Mouse (Mus musculus) forebrain, embryonic 12.5 days (tissue): ENCODE results near the gene Pltp. TPM values are rescaled to one million over a fixed set of nuclear protein-coding genes. Genes with fewer than 3 reads are reported as not detected.
A peak's percentile ranks its signal among the peaks of the same experiment; 100 is the strongest.
"Not testable (repeated sequence)": the region's sequence is repeated elsewhere in the genome, so short reads cannot be mapped to it uniquely, and the experiment has no call there.

ENCODE experiments used
- ATAC-seq: fragments of 200-750 bp; cut with Nextera tagmentation; 2 replicates; pipeline ENCODE4 v1.8.0; 2017; ENCODE audit warnings: moderate TSS enrichment; ENCODE audit not compliant: low FRiP score
- H3K27ac ChIP-seq: fragments of 300-500 bp; sonication (generic); 2 replicates; pipeline ENCODE4 v1.5.1; 2016; ENCODE audit warnings: mild to moderate bottlenecking
- H3K27me3 ChIP-seq: fragments of 300-500 bp; sonication (generic); 2 replicates; pipeline ENCODE4 v1.6.1; 2016; ENCODE audit warnings: mild to moderate bottlenecking
- H3K36me3 ChIP-seq: fragments of 300-500 bp; sonication (generic); replicated peaks from 2 replicates; pipeline ENCODE4 v1.6.1; 2016; ENCODE audit warnings: mild to moderate bottlenecking
- H3K4me1 ChIP-seq: fragments of 300-500 bp; sonication (generic); 2 replicates; pipeline ENCODE4 v1.6.1; 2016
- H3K4me2 ChIP-seq: fragments of 300-500 bp; sonication (generic); 2 replicates; pipeline ENCODE4 v1.6.1; 2016; ENCODE audit warnings: mild to moderate bottlenecking, moderate library complexity
- H3K4me3 ChIP-seq: fragments of 300-500 bp; sonication (generic); replicated peaks from 2 replicates; pipeline ENCODE4 v1.5.1; 2016; ENCODE audit warnings: mild to moderate bottlenecking
- H3K9ac ChIP-seq: fragments of 300-500 bp; sonication (generic); 2 replicates; pipeline ENCODE4 v1.6.1; 2016; ENCODE audit warnings: mild to moderate bottlenecking
- H3K9me3 ChIP-seq: fragments of 300-500 bp; sonication (generic); 2 replicates; pipeline ENCODE4 v1.6.1; 2016
- WGBS: fragments of 180-500 bp; shearing (Covaris S2); methylation state at CpG from one replicate; pipeline ENCODE4 v1.1.7; 2016; 5-methylcytosine and 5-hydroxymethylcytosine counted together
- polyA plus RNA-seq: library from polyadenylated mRNA; unstranded; fragments of >200 nt; fragmentation: Nextera tagmentation; extraction: Ambion mirVana; gene quantifications from 2 replicates; pipeline ENCODE4 v1.2.1, GENCODE M21; 2016

Pltp gene
- polyA plus RNA-seq, 1 experiment from 2014 or later = 40.4 TPM

DNA sequence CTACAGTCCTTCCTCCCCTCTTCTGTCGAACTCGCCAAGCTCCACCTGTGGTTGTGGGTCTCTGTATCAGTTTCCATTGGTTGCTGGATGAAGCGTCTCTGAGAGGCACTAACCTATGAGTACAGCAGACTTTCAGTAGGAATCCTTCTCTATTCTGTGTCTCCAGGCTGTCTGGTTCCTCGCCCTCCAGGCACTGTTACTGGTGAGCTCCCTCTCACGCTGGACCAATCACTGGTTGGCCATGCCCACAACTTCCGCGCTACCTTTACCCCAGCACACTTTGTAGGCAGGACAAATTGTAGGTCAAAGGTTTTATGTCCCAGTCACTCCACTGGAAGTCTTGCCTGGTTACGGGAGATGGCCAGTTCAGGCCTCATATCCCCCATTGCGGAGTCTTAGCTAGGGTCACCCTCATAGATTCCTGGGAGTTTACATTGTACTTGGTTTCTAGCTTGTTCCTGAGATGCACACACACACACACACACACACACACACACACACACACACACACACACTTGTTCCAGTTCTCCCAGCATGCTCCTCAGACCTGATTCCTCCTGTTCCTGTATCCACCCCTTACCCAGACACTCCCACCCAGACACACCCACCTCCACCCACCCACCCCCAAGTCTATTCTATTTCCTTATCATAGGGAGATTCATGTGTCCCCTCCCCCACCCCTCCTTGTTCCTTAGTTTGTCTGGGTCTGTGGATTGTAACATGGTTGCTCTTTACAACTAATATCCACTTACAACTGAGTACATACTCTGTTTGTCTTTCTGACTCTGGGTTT, 2.3 kb upstream of the Pltp start:
- H3K4me1 ChIP-seq = peaks cover 32% of the 10 kb centered on the region
- 59% methylated on average over 9 of the region's 9 CpGs for WGBS
- ATAC-seq = no peak

DNA sequence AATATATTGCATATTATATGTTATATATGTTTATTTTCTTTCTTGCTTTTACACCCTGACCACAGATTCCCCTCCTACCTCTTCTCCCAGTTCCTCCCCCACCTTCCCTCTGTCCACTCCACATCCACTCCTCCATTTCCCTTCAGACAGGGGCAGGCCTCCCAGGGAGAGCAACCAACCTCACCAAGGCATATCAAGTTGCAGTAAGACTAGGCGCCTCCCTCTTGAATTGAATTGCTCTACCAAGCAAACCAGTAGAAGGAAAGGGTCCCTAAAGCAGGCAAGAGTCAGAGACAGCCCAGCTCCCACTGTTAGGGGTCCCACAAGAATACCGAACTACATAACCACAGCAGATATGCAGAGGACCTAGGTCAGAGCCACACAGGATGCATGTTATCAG, 1.6 kb upstream of the Pltp start:
- WGBS = 60% methylated on average over 2 of the region's 2 CpGs
- Histone ChIP-seq H3K4me3 (no peak overlapping the region), H3K9ac (no peak overlapping the region), H3K4me2 (no peak overlapping the region), H3K4me1 (peaks cover 32% of the 10 kb centered on the region), H3K36me3 (no peaks in the 10 kb centered on the region), H3K9me3 (no peaks in the 10 kb centered on the region), H3K27me3 (peaks cover 68% of the 10 kb centered on the region), H3K27ac (no peak overlapping the region)
- no peak for ATAC-seq

More for the DNA sequence above, 2.3 kb upstream of the Pltp start:
- H3K4me3 ChIP-seq = no peak overlapping the region
- H3K4me2 ChIP-seq = no peak overlapping the region
- no peak overlapping the region for H3K9ac ChIP-seq
- H3K9me3 ChIP-seq = no peaks in the 10 kb centered on the region
- H3K27ac ChIP-seq = no peak overlapping the region
- H3K27me3 ChIP-seq = peaks cover 62% of the 10 kb centered on the region
- H3K36me3 ChIP-seq = no peaks in the 10 kb centered on the region

DNA sequence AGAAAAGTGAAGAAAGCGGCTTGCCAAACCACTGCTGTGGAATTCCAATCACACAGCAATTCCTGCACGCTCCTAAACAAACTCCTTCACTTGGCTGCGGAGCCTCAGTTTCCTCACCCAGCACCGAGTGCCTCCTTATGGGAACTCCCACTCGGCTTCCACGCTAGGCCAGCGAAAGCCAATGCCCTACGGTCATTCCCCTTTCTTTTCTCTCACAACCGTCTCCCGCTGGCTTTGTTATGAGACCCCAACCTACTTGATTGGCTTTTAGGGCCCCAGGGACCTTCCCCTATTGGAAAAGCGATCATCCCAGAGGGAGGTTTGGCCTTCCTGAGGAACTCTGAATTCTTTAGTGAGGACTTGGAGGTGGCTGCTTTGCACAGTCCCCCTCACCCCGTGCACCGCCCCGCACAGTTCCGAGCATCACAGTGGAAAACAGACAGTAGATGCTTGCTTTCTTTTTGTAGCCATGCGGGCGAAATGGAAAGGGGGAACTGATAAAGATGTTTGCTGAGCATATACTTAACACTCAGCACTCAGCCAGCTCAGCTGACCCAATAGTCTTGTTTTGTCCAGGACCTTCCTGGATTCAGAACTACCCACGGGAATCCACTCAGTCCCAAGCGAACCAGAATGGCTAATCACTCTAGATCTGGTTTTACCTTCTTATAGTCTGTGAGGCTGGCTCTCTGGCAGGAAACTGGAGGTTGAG, 487 bp upstream of the Pltp start:
- H3K4me1 ChIP-seq = peaks cover 32% of the 10 kb centered on the region
- peak overlapping the region; percentile 46; the same call in 1 of the 2 replicates for H3K27ac ChIP-seq
- peak overlapping the region; percentile 55 for H3K9ac ChIP-seq
- no peak; the same call in 1 of the 2 replicates for ATAC-seq
- peaks cover 70% of the 10 kb centered on the region for H3K27me3 ChIP-seq
- H3K36me3 ChIP-seq = no peaks in the 10 kb centered on the region
- WGBS = 2% methylated on average over 19 of the region's 19 CpGs
- peak overlapping the region; percentile 51 for H3K4me3 ChIP-seq
- H3K9me3 ChIP-seq = no peaks in the 10 kb centered on the region
- H3K4me2 ChIP-seq = peak overlapping the region; percentile 93

DNA sequence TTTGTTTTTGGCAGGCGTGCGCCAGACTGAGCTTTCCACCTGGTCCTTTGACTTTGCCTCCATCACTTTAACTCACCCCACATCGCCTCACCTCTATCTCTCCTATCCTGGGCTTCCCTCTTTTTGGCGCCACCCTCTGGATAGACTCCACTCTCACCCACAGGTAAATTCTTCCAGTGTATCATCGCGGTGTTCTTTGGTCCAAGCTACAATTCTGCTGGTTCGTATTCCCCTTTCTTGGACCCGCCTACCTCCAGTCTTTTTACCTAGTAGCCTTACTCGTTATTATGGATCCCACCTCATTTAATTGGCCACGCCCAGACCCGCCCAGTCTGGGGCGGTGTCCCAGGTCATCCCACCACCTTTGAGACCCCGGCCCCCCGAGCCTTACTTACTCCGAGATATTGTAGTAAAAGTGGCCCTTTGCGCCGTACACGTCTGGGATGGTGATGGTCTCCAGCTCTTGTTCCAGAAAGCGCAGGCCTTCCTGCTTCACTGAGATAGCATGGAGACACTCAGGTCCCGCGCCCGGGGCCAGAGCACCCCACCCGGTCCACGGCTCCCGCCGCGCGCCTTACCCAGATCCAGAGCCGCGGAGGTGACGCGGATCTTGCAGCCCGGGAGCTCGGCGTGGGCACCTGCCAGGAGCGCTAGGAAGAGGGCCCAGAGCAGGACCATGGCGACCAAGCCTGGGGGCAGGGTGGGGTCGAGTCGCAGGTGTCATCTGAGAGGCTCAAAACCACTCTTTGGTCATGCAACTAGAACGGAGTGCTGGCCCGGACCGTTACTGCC, 1.0 kb downstream of the Pltp start:
- peak; percentile 40; the same call in 1 of the 2 replicates for ATAC-seq
- WGBS = 1% methylated on average over 42 of the region's 42 CpGs
- Histone ChIP-seq H3K4me2 (peak overlapping the region; percentile 93), H3K9ac (peak overlapping the region; percentile 55), H3K4me1 (peaks cover 29% of the 10 kb centered on the region), H3K9me3 (no peaks in the 10 kb centered on the region), H3K27ac (no peak overlapping the region), H3K27me3 (peaks cover 67% of the 10 kb centered on the region), H3K4me3 (peak overlapping the region; percentile 51), H3K36me3 (no peaks in the 10 kb centered on the region)

DNA sequence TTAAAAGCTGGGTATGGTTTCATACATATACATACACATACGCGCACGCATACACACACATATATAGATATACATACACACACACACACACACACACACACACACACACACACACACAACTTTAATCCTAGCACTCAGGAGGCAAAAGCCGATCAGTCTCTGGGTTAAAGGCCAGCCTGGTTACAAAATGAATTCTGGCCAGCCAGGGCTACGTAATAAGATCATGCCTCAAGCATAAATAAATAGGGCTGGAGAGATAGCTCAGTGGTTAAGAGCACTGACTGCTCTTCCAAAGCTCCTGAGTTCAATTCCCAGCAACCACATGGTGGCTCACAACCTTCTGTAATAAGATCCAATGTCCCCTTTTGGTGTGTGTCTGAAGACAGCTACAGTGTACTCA, 1.9 kb downstream of the Pltp start:
- Histone ChIP-seq H3K27me3 (peaks cover 60% of the 10 kb centered on the region), H3K4me1 (peaks cover 29% of the 10 kb centered on the region), H3K4me2 (0 out of 2 replicates have a peak overlapping the region, but pooled peaks have one; percentile 93)
- not testable (repeated sequence) for H3K4me3 ChIP-seq, H3K9ac ChIP-seq, H3K27ac ChIP-seq, H3K9me3 ChIP-seq, ATAC-seq, H3K36me3 ChIP-seq
- 79% methylated on average over 5 of the region's 5 CpGs for WGBS

DNA sequence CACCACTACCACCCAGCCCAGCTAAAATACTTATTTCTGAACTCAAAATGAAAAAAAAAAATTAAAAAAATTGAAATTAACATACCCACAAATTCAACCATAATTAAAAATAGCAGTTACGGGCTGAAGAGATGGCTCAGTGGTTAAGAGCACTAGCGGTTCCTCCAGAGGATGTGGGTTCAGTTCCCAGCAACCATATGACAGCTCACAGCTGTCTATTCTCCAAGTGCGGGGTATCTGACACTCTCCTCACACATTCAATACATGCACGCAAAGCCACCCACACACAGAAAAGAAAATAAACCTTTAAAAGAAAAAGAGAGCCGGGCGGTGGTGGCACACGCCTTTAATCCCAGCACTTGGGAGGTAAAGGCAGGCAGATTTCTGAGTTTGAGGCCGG, 7.5 kb downstream of the Pltp start:
- H3K27me3 ChIP-seq = peaks cover 11% of the 10 kb centered on the region
- H3K4me1 ChIP-seq = no peaks in the 10 kb centered on the region

DNA sequence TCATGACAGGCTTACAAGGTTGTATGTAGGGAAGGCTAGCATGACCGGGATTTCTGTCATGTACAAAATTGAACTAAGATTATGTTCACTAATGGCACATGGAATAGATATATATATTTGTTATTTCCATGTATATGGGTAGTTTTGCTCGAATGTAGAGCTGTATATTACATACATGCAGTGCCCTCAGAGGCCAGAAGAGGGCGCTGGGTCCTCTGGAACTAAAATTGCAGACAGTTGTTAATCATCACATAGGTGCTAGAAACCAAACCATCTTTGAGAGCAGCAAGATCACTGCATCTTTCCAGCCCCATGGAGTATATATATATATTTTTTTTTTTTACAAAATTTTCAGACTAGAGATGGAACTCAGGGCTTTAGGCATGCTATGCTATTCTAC, 11.7 kb downstream of the Pltp start:
- no peak overlapping the region for H3K27ac ChIP-seq
- no peaks in the 10 kb centered on the region for H3K9me3 ChIP-seq
- no peaks in the 10 kb centered on the region for H3K4me1 ChIP-seq
- H3K36me3 ChIP-seq = 0 out of 2 replicates have a peak, but pooled peaks cover 6% of the 10 kb centered on the region
- H3K4me2 ChIP-seq = no peak overlapping the region
- H3K9ac ChIP-seq = no peak overlapping the region
- no peak for ATAC-seq
- no peaks in the 10 kb centered on the region for H3K27me3 ChIP-seq
- 49% methylated on average over 3 of the region's 3 CpGs for WGBS
- H3K4me3 ChIP-seq = no peak overlapping the region

More for the DNA sequence above, 7.5 kb downstream of the Pltp start:
- Histone ChIP-seq H3K4me3 (no peak overlapping the region), H3K4me2 (no peak overlapping the region), H3K36me3 (0 out of 2 replicates have a peak, but pooled peaks cover 6% of the 10 kb centered on the region), H3K9ac (no peak overlapping the region), H3K9me3 (no peaks in the 10 kb centered on the region), H3K27ac (no peak overlapping the region)
- ATAC-seq = no peak
- WGBS = 93% methylated on average over 8 of the region's 8 CpGs

DNA sequence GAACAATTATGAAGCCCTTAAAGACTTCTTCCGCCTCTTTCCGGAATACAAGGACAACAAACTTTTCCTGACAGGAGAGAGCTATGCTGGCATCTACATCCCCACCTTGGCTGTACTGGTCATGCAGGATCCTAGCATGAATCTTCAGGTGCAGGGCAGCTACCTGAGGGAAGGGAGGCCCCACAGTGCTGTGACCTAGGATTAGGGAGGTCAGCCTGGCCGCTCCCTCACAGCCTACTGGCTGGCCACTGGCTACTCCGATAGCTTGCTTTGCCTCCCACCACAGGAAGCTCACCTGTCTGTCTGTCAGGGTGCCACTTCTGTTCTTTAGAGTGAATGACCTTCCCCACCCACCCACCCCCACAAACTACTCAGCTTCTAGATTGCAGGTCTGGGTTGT, 22.3 kb downstream of the Pltp start:
- H3K4me1 ChIP-seq = peaks cover 26% of the 10 kb centered on the region
- H3K9me3 ChIP-seq = no peaks in the 10 kb centered on the region
- H3K27ac ChIP-seq = no peak overlapping the region
- peak overlapping the region; percentile 100; the same call in 1 of the 2 replicates for H3K4me2 ChIP-seq
- H3K4me3 ChIP-seq = no peak overlapping the region
- no peak overlapping the region for H3K9ac ChIP-seq
- peaks cover 34% of the 10 kb centered on the region for H3K36me3 ChIP-seq
- ATAC-seq = no peak
- no peaks in the 10 kb centered on the region for H3K27me3 ChIP-seq
- whole genome bisulfite sequencing = 94% methylated on average over 4 of the region's 4 CpGs

DNA sequence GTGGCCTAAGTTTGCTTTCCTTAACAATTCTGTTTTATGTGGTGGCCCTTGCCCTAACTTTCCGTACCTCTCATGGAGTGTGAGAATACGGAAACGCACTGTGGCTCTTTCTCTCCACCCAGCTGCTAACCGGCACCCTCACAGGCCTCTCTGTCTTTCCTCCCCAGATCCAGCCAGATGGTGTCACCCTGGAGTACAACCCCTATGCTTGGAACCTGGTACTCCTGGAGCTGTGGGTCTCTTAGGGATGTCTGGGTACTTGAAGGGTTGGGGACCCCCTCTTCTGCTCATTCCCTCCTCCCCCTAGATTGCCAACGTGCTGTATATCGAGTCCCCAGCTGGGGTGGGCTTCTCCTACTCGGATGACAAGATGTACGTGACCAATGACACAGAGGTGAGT, 23.0 kb downstream of the Pltp start:
- no peak for ATAC-seq

DNA sequence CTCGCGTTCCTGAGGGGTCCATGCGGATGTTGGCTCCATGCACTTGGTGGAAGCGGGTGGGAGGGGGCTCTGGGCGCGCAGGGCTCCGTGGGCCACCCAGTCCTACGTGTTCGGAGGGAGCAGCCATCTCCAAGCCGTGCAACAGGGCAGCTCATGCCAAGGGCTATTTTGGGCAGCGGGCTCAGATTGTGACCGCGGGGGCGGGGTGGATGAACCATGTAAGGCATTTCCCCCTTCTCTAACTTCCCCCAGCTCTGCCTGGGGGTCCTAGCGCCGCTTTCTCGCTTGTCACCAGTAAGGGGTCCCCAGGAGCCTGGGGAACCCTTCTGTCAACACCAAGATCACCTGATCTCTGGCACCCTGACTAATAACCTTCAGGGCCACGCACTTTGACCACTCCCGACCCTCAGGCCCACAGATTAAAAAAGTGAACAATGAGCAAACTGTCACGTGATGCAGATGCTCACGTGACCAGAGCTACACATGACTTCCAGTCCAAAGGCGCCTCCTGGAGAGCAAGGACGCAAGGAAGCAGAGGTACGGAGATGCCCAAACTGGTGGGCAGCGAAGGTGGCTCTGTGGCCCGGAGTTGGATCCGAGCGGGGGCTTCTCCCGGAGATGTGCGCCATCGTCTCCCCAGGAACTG, 24.1 kb downstream of the Pltp start, which contains the start of gene Neurl2:
Neurl2 (minus strand) TSS at position 143 of the 646 bp plus-strand sequence.
- peaks cover 17% of the 10 kb centered on the region for H3K36me3 ChIP-seq
- H3K9ac ChIP-seq = peak within 1 kb of the TSS; percentile 78
- peak within 1 kb of the TSS; percentile 100 for H3K4me2 ChIP-seq
- H3K4me1 ChIP-seq = peaks cover 26% of the 10 kb centered on the region
- ATAC-seq = peak; percentile 71
- H3K4me3 ChIP-seq = peak within 1 kb of the TSS; percentile 77
- no peaks in the 10 kb centered on the region for H3K9me3 ChIP-seq
- no peaks in the 10 kb centered on the region for H3K27me3 ChIP-seq
- peak within 1 kb of the TSS; percentile 65 for H3K27ac ChIP-seq
- under 1% methylated on average over 31 of the region's 31 CpGs for WGBS

More for the DNA sequence above, 23.0 kb downstream of the Pltp start:
- Histone ChIP-seq H3K27ac (no peak overlapping the region), H3K36me3 (peaks cover 28% of the 10 kb centered on the region), H3K4me3 (peak overlapping the region; percentile 77), H3K4me1 (peaks cover 26% of the 10 kb centered on the region), H3K27me3 (no peaks in the 10 kb centered on the region), H3K9me3 (no peaks in the 10 kb centered on the region), H3K9ac (peak overlapping the region; percentile 78), H3K4me2 (peak overlapping the region; percentile 100)
- WGBS = 42% methylated on average over 8 of the region's 8 CpGs

DNA sequence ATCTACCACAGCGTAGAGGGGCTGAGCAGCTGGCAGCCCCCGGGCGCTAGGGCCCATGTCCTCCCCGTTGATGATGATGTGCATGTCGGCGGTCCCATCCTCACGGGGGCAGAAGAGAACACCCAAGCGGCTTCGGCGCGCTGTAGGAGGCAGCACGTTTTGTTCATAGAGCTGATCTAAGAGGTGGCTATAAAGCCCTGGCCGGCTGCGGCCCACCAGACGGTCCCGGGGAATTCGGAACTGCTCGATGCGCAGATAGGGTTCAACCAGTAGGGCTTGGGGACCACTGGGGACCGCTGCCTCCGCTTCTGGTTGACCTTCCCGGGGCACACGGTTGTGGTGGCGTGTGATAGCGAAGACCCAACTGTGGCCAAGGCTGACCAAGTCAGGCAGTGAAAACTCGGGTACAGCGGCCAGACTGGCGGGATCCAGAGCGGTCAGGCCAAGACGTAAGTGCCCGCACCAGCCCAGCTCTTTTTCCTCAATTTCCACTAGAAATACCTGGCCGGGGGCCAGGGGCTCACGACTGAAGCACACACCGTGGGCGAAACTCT, 24.7 kb downstream of the Pltp start, which contains the start of gene Ctsa:
Ctsa (plus strand) TSS at position 126 of the 554 bp plus-strand sequence.
- WGBS = 2% methylated on average over 35 of the region's 35 CpGs
- H3K4me2 ChIP-seq = peak within 1 kb of the TSS; percentile 100
- no peaks in the 10 kb centered on the region for H3K27me3 ChIP-seq
- peak within 1 kb of the TSS; percentile 78 for H3K9ac ChIP-seq
- no peaks in the 10 kb centered on the region for H3K9me3 ChIP-seq
- H3K4me3 ChIP-seq = peak within 1 kb of the TSS; percentile 77
- peak within 1 kb of the TSS; percentile 65 for H3K27ac ChIP-seq
- peaks cover 26% of the 10 kb centered on the region for H3K4me1 ChIP-seq
- ATAC-seq = peak; percentile 64
- H3K36me3 ChIP-seq = peaks cover 17% of the 10 kb centered on the region
